Comparison of ENCODE assay signal across 24 mouse cellular contexts in the genomic region with DNA sequence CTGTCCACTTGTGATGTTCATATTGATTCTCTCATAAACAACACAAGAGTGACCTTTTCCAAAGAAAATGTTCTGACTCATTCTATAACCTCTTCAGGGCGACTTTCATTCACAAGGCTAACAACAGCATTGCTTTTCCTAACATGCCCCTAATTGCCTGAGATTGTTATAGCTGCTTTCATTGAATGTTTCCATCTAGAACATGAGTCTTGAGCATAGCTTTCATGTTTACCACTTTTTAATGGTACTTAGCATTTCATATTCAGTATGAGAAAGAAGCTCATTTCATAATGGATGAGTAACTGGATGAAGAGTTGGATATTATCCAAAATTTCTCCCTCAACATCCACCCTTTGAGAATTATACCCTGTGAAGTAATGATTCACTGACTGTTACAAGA.
"Had no signal": no experiment of that assay in that cellular context is flagged by ENCODE, and none has a peak within 500 bp of the region (broad histone marks: within the 10 kb centered on the region; RNA-seq: fewer than 3 reads in every experiment).

No protein-coding gene starts in this region.

- H3K9me3 ChIP-seq: heart, embryonic 10.5 days; heart, embryonic 12.5 days; intestine, embryonic 15.5 days; limb, embryonic 13.5 days; limb, embryonic 15.5 days; liver, embryonic 12.5 days had no signal

- H3K27me3 ChIP-seq: heart, embryonic 12.5 days; intestine, embryonic 15.5 days; limb, embryonic 13.5 days; limb, embryonic 15.5 days; liver, embryonic 12.5 days had no signal

- H3K4me3 ChIP-seq: heart, embryonic 10.5 days; heart, embryonic 12.5 days; intestine, embryonic 15.5 days; limb, embryonic 13.5 days; limb, embryonic 15.5 days; liver, embryonic 12.5 days had no signal

- H3K4me1 ChIP-seq: heart, embryonic 10.5 days; intestine, embryonic 15.5 days; limb, embryonic 15.5 days; liver, embryonic 12.5 days had no signal

- H3K9ac ChIP-seq: heart, embryonic 12.5 days; hindbrain, embryonic 14.5 days; intestine, embryonic 15.5 days; limb, embryonic 13.5 days; limb, embryonic 15.5 days; liver, embryonic 12.5 days; liver, embryonic 14.5 days had no signal

- H3K36me3 ChIP-seq: heart, embryonic 10.5 days; heart, embryonic 12.5 days; intestine, embryonic 15.5 days; limb, embryonic 13.5 days; limb, embryonic 15.5 days; liver, embryonic 12.5 days had no signal

- ATAC-seq: hindbrain, embryonic 16.5 days; inflammation-experienced regulatory T-cells, adult 6 months; intestine, embryonic 15.5 days; intestine, postnatal 0 days; liver, embryonic 12.5 days had no signal

- DNase-seq: gastrocnemius, postnatal 10 days; gastrocnemius, postnatal 25 days; heart, adult 11 months; heart, postnatal 10 days; heart, postnatal 36 days; kidney, adult 18-20 months; kidney, adult 8-10 months; kidney, postnatal 14 days; kidney, postnatal 36 days; layer of hippocampus, adult 9-11 months; layer of hippocampus, postnatal 36 days; left cerebral cortex, postnatal 4 days had no signal

- H3K27ac ChIP-seq: heart, embryonic 10.5 days; hindbrain, embryonic 14.5 days; intestine, embryonic 15.5 days; kidney, postnatal 0 days; limb, embryonic 13.5 days; limb, embryonic 15.5 days; liver, embryonic 12.5 days; liver, embryonic 14.5 days had no signal

- H3K4me2 ChIP-seq: heart, embryonic 12.5 days; hindbrain, embryonic 14.5 days; intestine, embryonic 15.5 days; limb, embryonic 13.5 days; limb, embryonic 15.5 days; liver, embryonic 12.5 days had no signal
